Mouse (Mus musculus) lung, adult 2 months (tissue): ENCODE results near the gene Lrtm1.

Experiments used
- CTCF ChIP-seq: fragments of 200-500 bp; IDR thresholded peaks from 2 replicates; pipeline ENCODE4 v1.5.1; 2011; ENCODE audit warnings: mild to moderate bottlenecking, low read length, control low read depth; ENCODE audit not compliant: insufficient read depth
- POLR2A ChIP-seq: fragments of 200-500 bp; IDR thresholded peaks from 2 replicates; pipeline ENCODE4 v1.6.1; 2011; ENCODE audit warnings: low read depth, mild to moderate bottlenecking, control low read depth, low read length, borderline replicate concordance; ENCODE audit errors: extremely low read depth

- TF ChIP-seq POLR2A (no peak), CTCF (no peak)
Measured at GRCm38 (mm10) chr14:29082171-29082570, 64.2 kb downstream of the Lrtm1 start.
